Mouse (Mus musculus): ENCODE data around the gene Hoxa9.

DNA sequence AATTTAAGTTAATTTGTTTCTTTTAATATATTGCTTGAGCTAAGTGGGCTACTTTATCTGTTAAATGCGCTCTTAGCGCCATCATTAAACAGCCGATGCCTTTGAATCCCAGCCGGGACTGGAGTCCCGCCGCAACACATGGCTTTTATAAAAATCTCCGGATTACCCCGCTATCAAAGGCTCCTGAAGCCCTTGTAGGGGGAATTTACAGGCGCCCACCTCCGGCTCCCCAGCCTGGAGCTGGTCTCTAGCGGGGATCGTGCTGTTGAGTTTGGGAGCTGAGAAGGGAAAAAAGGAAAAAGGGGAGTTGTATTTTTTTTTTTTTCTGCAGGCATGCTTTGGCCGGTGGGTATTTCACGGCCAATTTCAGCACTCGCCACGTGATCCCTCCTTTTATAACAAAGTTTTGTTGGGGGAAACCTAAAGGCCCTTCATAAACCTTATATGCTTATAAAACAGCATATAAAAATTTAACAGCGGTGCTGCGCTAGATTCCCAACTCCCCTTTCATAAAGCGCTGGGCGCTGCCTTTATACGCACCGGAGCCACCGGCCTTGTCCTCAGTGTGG lies 13.7 kb upstream of the Hoxa9 start:
- TF ChIP-seq CTCF (IDR thresholded peaks at IDR 0.05; ENCODE audit: low read depth, low read length) (no peak), POLR2A (IDR thresholded peaks at IDR 0.05; ENCODE audit: extremely low read depth, insufficient read depth, low read length) (no peak)

All from liver, adult 2 months (tissue).